Mouse (Mus musculus): ENCODE data around the gene Pdrg1.

Pdrg1 gene

GRCm38 (mm10) chr2:153031126-153032082, 16.2 kb upstream of the Pdrg1 start, which contains the start of gene Xkr7:
Xkr7 (plus strand) TSS chr2:153031852.
- DNase-seq: no peak

- no peak for DNase-seq
Measured at GRCm38 (mm10) chr2:153030422-153030821, 15.2 kb upstream of the Pdrg1 start.

GRCm38 (mm10) chr2:153027501-153027900, 12.3 kb upstream of the Pdrg1 start:
- DNase-seq: no peak

DNA sequence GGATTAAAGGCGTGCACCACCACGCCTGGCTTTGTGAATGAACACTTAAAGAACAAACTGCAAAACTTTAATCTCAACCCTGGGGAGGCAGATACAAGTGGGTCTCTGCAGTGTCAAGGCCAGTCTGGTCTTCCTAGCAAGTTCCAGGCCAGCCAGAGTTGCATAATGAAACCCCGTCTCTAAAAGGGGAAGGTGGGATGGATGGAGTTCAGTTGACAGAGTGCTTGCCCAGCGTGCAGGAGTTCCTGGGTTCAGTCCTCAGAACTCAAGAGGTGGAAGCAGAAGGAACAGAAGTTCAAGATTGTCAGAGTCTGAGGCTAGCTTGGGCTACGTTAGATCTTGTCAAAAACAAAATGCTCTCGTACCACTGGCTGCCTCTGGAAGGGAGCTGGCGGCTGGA, 10.8 kb upstream of the Pdrg1 start:
- DNase-seq: no peak

GRCm38 (mm10) chr2:153022855-153023254, 7.6 kb upstream of the Pdrg1 start:
- DNase-seq: no peak

DNA sequence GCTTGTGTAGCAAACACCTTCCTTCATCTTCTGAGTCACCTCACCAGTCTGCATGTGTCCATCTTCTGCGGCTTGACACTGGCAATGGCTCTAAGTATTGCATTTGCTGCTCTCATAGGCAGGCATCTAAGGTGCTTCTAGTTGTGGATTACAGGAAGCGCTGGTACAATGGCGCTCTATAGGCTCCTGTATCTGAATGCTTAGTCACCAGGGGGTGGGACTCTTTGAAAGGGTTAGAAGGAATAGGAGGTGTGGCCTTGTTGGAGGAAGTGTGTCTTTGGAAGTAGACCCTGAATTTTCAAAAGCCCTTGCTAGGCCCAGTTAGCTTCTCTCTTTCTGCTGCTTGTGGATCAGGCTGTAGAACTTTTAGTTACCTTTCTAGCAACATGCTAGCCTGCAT, 5.9 kb upstream of the Pdrg1 start:
- no peak for DNase-seq

DNA sequence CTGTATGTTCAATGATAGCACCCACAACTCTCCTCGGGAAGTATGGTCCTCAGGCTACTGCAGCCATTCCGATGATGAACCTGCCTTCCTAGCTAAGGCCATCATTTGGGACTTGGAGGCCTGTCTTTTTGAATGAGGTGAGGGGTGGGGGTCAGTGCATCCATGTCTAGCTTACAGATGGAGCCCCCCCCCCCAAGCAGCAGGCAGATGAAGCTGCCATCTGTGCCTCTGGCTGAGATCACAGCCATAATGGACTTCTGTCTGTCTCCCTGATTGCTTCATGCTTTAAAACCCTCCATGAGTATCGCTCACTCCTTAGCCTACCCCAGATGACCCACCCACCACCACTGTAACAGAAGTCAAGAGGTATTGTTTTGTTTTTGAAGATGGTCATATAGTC, 4.1 kb upstream of the Pdrg1 start:
- DNase-seq: no peak

- no peak for DNase-seq
Measured at GRCm38 (mm10) chr2:153016786-153017185, 1.6 kb upstream of the Pdrg1 start.

DNA sequence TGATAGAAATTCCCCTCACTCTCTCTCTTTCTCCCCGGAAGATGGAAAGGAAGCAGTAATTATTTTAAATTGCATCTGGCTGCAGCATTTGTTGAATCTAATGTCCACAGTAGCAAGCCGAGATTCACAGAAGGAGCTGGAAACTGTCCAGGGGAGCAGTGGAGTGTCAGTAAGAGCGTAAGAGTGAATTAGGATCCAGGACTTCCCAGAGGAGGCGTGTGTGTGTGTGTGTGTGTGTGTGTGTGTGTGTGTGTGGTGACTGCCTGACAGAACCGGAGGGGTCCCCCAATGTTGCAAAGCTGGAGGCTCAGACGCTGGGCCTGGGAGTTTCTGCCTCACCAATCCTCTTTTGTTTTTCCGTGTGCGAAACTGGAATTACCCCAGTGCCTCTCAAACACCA, 577 bp upstream of the Pdrg1 start:
- DNase-seq: no peak

DNA sequence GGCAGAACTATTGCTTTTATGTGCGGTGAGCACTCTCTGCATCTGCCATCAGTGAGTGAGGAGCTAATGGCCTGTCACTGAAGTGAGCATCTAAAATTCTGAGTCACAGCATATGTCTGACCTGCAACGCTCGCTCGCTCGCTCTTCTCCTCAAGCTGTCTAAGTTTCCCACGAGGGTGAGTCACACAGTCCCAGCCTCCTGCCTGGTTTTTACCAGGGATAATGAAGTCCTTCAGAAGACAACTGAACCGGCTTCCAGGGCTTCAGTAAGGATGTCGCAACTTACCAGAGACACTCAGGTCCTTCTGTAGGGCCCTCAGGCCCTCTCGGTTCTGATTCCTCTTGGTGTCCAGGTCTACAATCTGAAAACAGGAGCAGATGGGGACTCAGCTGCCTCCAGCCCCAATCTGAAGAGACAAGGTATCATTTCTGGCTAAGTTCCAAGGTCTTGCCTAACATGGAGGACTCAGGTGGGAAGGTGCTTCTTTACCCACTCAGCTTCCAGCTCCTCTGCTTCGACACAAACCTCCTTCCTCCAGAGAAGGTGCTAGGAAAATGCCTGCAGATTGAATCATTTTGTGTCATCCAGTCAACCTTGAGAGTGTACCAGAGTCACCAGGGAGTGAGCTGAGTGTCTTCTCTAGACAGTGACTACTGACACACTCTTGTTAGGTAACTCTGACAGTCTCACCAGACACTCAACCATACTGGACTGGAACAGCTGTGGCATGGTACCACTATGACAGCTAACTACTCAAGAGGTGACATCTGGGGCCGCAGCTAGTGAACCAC, 1.3 kb downstream of the Pdrg1 start:
- no peak for DNase-seq

- DNase-seq: no peak
Measured at GRCm38 (mm10) chr2:153009192-153009973, 5.8 kb downstream of the Pdrg1 start.

GRCm38 (mm10) chr2:153005981-153006380, 9.2 kb downstream of the Pdrg1 start:
- no peak for DNase-seq

- no peak for DNase-seq
Measured at GRCm38 (mm10) chr2:153003681-153004338, 11.4 kb downstream of the Pdrg1 start.

DNA sequence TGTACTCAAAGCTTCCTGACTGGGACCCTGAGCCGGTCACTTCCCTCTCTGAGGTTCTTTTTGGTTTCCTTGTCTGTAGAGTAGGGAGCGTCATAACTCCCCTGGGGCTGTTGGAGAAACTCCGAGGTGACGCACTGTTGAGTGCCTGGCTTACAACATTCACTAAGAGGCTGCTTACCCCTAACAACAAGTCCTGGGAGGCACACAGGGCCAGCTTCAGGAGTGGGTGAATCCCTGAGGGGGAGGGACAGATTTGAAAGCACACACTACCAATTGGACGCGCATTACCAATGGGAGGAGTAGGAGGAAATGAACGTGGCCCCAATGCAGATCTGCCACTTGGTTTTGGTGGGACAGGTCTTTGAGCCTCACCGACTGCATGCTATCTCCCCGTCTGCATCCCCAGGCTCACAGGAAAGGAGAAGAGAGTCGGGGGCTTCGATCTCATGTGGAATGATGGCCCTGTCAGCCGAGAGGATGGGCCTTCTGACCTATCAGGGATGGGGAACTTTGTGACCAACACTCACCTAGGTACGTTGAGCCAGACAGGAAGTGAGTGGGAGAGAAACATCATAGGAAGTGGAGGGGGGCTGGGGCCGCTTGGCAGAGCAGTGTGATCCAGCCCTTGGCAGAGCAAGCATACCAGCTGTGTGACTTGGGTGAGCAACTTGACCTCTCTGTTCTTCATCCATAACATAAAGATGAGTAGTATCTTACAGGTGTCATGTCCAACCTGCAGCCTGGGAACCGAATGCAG, 12.6 kb downstream of the Pdrg1 start:
- DNase-seq: no peak

- DNase-seq: no peak
Measured at GRCm38 (mm10) chr2:152997046-152997445, 18.2 kb downstream of the Pdrg1 start.

- DNase-seq: no peak
Measured at GRCm38 (mm10) chr2:152991529-152991928, 23.7 kb downstream of the Pdrg1 start.

GRCm38 (mm10) chr2:152985582-152985981, 29.6 kb downstream of the Pdrg1 start:
- DNase-seq: no peak

- DNase-seq: no peak
Measured at GRCm38 (mm10) chr2:152976991-152977390, 38.2 kb downstream of the Pdrg1 start.

- DNase-seq: no peak
Measured at GRCm38 (mm10) chr2:152965555-152965954, 49.7 kb downstream of the Pdrg1 start.

DNA sequence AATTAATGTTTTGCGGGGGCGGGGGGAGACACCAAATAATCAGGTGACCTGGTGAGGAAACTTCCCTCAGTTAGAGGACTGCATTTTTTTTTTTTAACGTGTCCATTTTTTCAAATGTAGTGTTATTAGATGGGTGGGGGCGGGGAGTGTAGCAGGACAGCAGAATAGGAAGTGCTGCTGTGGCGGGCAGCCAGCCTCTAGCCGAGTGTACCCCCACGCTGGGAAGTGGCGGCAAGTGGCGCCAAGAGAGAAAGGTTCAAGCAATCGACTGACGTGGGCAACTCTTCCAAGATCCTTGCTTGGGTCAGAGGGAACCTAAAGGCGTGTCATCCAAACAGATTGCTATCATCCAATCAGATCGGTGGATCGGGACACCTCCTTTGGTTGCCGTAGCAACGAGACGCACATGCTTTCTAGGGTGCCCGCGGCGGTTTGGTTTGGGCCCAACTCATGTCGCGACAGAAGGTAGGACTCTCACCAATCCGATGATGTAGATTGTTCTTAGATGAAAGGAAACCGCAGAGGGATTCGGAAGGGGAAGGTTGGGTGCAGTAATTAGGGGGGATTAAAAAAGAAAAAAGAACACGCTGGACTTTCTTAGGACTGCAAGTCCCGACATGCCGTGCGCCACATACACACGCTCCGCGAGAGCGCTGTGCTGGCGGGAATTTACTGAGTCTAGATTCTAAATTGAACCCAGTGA, 53.0 kb downstream of the Pdrg1 start, which contains the start of gene Ttll9:
Ttll9 (plus strand) TSS at position 395 of the 703 bp plus-strand sequence.
- DNase-seq: peak; percentile 16 to 33
